Mouse (Mus musculus) kidney, postnatal 0 days (tissue): Measurements from ENCODE around the gene Sun3. TPM values are rescaled to one million over a fixed set of nuclear protein-coding genes. Genes with fewer than 3 reads are reported as not detected.

Experiments used
- ATAC-seq: fragments of 200-750 bp; cut with Nextera tagmentation; replicated peaks from 2 replicates; pipeline ENCODE4 v1.8.0; 2017; ENCODE audit warnings: low read depth, moderate number of reproducible peaks, moderate TSS enrichment, moderate library complexity; ENCODE audit not compliant: low FRiP score
- DNase-seq: peaks from one replicate; pipeline ENCODE4 v3.0.0-alpha.2; 2016; ENCODE audit warnings: low spot score
- H3K27ac ChIP-seq: fragments of 300-500 bp; sonication (generic); 2 replicates; pipeline ENCODE4 v1.5.1; 2014; ENCODE audit warnings: mild to moderate bottlenecking
- H3K27me3 ChIP-seq: fragments of 300-500 bp; sonication (generic); 2 replicates; pipeline ENCODE4 v1.6.1; 2014; ENCODE audit warnings: low read length, mixed read lengths; ENCODE audit not compliant: insufficient read depth
- H3K36me3 ChIP-seq: fragments of 300-500 bp; sonication (generic); 2 replicates; pipeline ENCODE4 v1.6.1; 2014; ENCODE audit warnings: low read length, mixed read lengths; ENCODE audit not compliant: insufficient read depth
- H3K4me1 ChIP-seq: fragments of 300-500 bp; sonication (generic); replicated peaks from 2 replicates; pipeline ENCODE4 v1.6.1; 2014; ENCODE audit warnings: antibody characterized with exemption, low read length, mixed read lengths; ENCODE audit not compliant: insufficient read depth
- H3K4me2 ChIP-seq: fragments of 300-500 bp; sonication (generic); 2 replicates; pipeline ENCODE4 v1.6.1; 2014; ENCODE audit warnings: mild to moderate bottlenecking, low read length, moderate library complexity, mixed read lengths
- H3K4me3 ChIP-seq: fragments of 300-500 bp; sonication (generic); replicated peaks from 2 replicates; pipeline ENCODE4 v1.5.1; 2014; ENCODE audit warnings: low read depth, low read length
- H3K9ac ChIP-seq: fragments of 300-500 bp; sonication (generic); 2 replicates; pipeline ENCODE4 v1.6.1; 2014; ENCODE audit warnings: low read depth, low read length
- H3K9me3 ChIP-seq: fragments of 300-500 bp; sonication (generic); replicated peaks from 2 replicates; pipeline ENCODE4 v1.6.1; 2016; ENCODE audit warnings: low read length, inconsistent platforms, mixed read lengths
- CTCF ChIP-seq: IDR thresholded peaks from 2 replicates; pipeline ENCODE4 v1.5.1; 2016; ENCODE audit warnings: antibody characterized with exemption, low read depth, mild to moderate bottlenecking, moderate library complexity
- WGBS: fragments of 180-500 bp; shearing (Covaris S2); extraction: QIAGEN DNeasy Blood & Tissue Kit; methylation state at CpG from one replicate; pipeline ENCODE4 v1.1.7; 2014; 5-methylcytosine and 5-hydroxymethylcytosine counted together
- polyA plus RNA-seq: library from polyadenylated mRNA; unstranded; fragments of >200 nt; fragmentation: Nextera tagmentation; extraction: Ambion mirVana; gene quantifications from 2 replicates; pipeline ENCODE4 v1.2.1, GENCODE M21; 2015

Sun3 gene
- polyA plus RNA-seq, 1 experiment from 2014 or later: 1.3 TPM

DNA sequence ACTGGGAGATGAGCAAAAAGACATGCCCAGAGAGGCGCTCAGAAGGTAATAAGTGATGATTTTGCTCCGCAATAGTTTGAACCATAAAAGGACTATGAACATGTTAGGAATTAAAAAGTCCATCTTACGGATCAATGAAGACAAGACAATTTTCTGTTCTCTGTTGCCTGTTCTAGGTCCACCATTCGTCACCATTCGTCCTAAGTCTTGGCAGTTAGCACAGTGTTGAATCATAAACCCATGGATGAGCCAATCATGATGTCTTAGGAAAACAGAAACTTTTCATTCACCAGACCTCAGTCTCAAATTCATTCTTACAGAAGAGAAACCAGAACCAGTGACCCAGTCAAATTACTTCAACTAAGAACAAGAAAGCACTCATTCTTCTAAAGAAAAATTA is 40.0 kb downstream of the Sun3 start:
- no peak for ATAC-seq

DNA sequence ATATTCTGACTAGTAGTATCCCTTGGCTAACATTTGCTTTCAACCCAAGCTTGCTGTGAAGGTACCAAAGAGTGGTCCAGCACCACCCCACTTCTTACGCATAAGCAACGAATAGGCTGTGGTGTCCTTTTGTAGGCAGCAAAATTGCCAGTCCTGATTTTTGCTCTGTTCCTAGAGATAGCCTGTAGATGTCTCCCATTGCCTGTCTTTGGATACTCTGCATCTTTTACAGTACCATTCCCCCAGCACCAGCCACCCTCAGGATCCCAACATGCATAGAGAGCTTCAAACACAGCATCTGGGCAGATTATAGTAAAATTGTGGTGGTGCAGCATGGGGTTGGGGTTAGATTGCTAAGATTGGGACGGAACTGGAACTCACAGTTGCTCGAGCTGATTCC is 60.7 kb downstream of the Sun3 start:
- Histone ChIP-seq H3K27ac (no peak overlapping the region), H3K9me3 (no peaks in the 10 kb centered on the region), H3K36me3 (peaks cover 16% of the 10 kb centered on the region; the same call in 1 of the 2 replicates), H3K4me1 (no peaks in the 10 kb centered on the region), H3K4me2 (no peak overlapping the region), H3K27me3 (no peaks in the 10 kb centered on the region), H3K9ac (no peak overlapping the region), H3K4me3 (no peak overlapping the region)
- no peak for DNase-seq
- TF ChIP-seq CTCF: peak; percentile 24; the same call in 1 of the 2 replicates
- ATAC-seq: no peak
- 75% methylated on average over 4 of the region's 4 CpGs for WGBS

More for the DNA sequence above, 40.0 kb downstream of the Sun3 start:
- no peak for TF ChIP-seq CTCF
- H3K36me3 ChIP-seq: peaks cover 29% of the 10 kb centered on the region
- H3K9me3 ChIP-seq: no peaks in the 10 kb centered on the region
- H3K4me2 ChIP-seq: no peak overlapping the region
- H3K27me3 ChIP-seq: no peaks in the 10 kb centered on the region
- WGBS: 96% methylated on average over 5 of the region's 5 CpGs
- H3K4me3 ChIP-seq: no peak overlapping the region
- no peak overlapping the region for H3K9ac ChIP-seq
- DNase-seq: no peak
- no peaks in the 10 kb centered on the region; the same call in none of the 2 replicates for H3K4me1 ChIP-seq
- no peak overlapping the region for H3K27ac ChIP-seq

DNA sequence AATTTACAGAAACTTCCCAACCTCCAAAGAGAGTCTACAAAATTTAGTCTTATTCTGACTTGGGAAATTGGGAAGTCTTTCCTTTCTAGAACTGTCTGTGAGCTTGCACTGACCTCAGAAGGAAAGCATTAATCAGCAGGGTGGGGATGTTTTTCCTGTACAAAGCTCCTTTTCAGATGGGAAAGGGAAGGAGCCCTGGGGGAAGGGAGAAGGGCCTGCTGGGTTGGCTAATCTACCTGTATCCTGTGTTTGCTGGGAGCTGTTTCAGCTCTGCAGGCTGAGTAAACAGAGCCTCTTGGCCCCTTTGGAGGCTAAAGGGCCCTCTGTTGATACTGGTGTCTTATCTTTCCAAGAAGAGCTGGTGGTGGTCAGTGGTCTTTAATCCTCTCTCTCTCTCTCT is 62.7 kb downstream of the Sun3 start:
- peak overlapping the region; percentile 44; the same call in 1 of the 2 replicates for H3K27ac ChIP-seq
- no peaks in the 10 kb centered on the region for H3K4me1 ChIP-seq
- H3K9me3 ChIP-seq: no peaks in the 10 kb centered on the region
- H3K27me3 ChIP-seq: no peaks in the 10 kb centered on the region
- no peak overlapping the region for H3K9ac ChIP-seq
- TF ChIP-seq CTCF: no peak
- DNase-seq: peak; percentile 44
- H3K4me2 ChIP-seq: no peak overlapping the region
- H3K36me3 ChIP-seq: 0 out of 2 replicates have a peak, but pooled peaks cover under 1% of the 10 kb centered on the region
- no peak overlapping the region for H3K4me3 ChIP-seq
- no peak for ATAC-seq

DNA sequence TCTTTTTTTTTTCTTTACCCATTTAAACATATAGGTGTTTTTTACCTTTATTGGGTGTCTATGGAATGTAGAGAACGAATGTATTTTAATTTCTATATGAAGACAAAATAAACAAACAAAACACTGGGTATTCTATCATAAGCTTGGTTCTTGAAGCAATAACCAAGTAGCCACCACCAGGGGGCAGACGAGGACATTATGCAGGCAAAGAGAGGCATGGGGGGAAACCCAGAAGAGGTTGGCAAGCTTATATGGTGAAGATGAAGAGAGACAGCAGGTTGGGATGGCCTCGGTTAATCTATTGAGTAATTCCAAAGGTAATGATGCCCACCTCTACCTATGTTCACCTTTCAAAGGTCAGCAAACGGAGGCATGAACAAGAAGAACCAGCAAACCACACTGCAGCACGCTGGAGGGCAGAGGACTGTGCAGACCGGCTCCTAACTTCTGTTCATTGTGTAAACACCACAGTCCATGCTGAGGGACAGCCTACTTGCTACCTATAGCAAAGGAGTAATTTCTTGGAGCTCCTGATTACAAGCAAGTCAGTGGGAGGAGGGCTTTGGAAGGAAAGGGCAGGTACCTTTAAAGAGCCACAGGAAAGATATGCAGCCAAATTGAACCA is 65.4 kb downstream of the Sun3 start:
- Histone ChIP-seq H3K4me3 (no peak overlapping the region), H3K27ac (no peak overlapping the region), H3K27me3 (no peaks in the 10 kb centered on the region), H3K9ac (no peak overlapping the region), H3K36me3 (no peaks in the 10 kb centered on the region), H3K9me3 (no peaks in the 10 kb centered on the region), H3K4me1 (no peaks in the 10 kb centered on the region), H3K4me2 (no peak overlapping the region)
- 50% methylated on average over 6 of the region's 6 CpGs for WGBS
- TF ChIP-seq CTCF: peak; percentile 90
- no peak; the same call in 1 of the 2 replicates for ATAC-seq
- peak; percentile 86 for DNase-seq

DNA sequence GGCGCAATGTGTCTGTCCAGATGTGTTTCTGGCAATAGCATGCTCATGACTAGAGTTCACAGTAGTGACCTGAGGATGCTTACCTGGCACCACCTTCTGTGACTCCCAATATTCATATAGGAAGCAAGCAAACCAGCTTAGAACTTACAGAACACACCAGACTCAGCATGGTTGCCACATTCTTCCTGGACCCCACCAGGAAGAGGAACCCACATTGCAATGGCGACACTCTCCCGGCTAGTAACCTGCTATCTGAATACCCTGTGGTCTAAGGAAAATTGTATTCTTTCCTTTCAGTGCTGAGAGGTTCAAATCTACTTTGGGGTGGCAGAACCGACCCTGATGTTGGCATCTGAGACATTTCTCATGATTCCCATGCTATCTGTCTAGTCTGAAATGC is 70.6 kb downstream of the Sun3 start:
- no peak overlapping the region for H3K9ac ChIP-seq
- DNase-seq: no peak
- no peak overlapping the region for H3K4me3 ChIP-seq
- ATAC-seq: no peak
- no peaks in the 10 kb centered on the region for H3K9me3 ChIP-seq
- H3K36me3 ChIP-seq: no peaks in the 10 kb centered on the region
- no peaks in the 10 kb centered on the region for H3K4me1 ChIP-seq
- no peak overlapping the region for H3K27ac ChIP-seq
- WGBS: 89% methylated on average over 4 of the region's 4 CpGs
- H3K4me2 ChIP-seq: no peak overlapping the region
- no peak for TF ChIP-seq CTCF
- H3K27me3 ChIP-seq: no peaks in the 10 kb centered on the region

DNA sequence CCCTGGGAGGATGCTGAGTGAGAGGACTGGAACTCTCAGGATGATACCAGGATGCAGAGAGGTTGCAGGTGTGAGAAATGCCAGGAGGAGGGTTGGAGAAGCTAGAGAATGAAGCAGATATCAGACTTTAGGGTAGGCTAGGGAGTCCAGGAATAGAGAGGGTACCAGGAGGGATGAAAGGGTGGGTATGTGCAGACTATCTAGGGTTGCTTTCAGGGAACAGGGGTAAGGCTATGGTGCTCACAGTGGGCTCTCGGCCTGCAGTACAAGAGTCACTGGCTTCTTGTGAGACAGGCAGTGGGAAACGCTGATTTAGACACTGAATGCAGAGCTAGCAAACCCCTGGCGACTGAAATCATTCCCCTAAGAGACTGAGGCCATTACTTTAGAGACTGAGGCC is 75.6 kb downstream of the Sun3 start, which contains the start of gene Pkd1l1:
Gene Pkd1l1, minus strand, starts transcription at position 101 of the 400 bp plus-strand sequence.
- Histone ChIP-seq H3K9ac (no peak within 1 kb of the TSS), H3K36me3 (no peaks in the 10 kb centered on the region), H3K27me3 (no peaks in the 10 kb centered on the region), H3K4me1 (no peaks in the 10 kb centered on the region), H3K9me3 (no peaks in the 10 kb centered on the region), H3K4me3 (no peak within 1 kb of the TSS), H3K27ac (no peak within 1 kb of the TSS), H3K4me2 (no peak within 1 kb of the TSS)
- ATAC-seq (no peak), DNase-seq (no peak)
- 67% methylated on average over 3 of the region's 3 CpGs for WGBS
- TF ChIP-seq CTCF: no peak

DNA sequence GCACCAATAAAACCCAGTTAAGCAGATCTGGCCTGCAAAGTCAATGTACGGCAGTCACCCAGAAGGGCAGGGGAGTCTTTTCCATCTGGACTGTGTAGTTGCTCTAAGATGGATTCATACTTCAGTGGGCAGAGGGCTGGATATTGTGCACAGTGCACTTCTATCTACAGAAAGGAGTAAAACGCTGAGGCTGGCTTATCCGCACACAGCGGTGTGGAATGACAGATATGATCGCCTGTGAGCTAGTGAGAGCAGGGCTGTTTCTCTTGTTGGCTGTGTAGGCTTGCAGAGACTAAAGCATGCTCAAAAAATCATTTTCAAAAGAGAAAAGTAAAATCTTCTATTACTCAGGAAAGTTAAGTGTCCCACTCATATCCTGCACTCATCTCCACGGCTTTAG is 76.7 kb downstream of the Sun3 start:
- H3K4me2 ChIP-seq: no peak overlapping the region
- no peaks in the 10 kb centered on the region for H3K9me3 ChIP-seq
- H3K27ac ChIP-seq: no peak overlapping the region

More for the DNA sequence above, 76.7 kb downstream of the Sun3 start:
- no peak for DNase-seq
- TF ChIP-seq CTCF: no peak
- Histone ChIP-seq H3K36me3 (no peaks in the 10 kb centered on the region), H3K4me3 (no peak overlapping the region), H3K9ac (no peak overlapping the region), H3K27me3 (no peaks in the 10 kb centered on the region), H3K4me1 (no peaks in the 10 kb centered on the region)
- WGBS: 79% methylated on average over 6 of the region's 6 CpGs
- no peak for ATAC-seq
